Mouse (Mus musculus) heart, embryonic 16.5 days (tissue): ENCODE measurements at regions not wholly inside any gene's neighbourhood (a gene's known extent, or its start where the extent isn't known, plus 50 kb on each side); places are given as distances from the start of the nearest gene placed in this dataset.
"Not testable (repeated sequence)": the region's sequence is repeated elsewhere in the genome, so short reads cannot be mapped to it uniquely, and the experiment has no call there.

Experiments
- ATAC-seq: fragments of 200-750 bp; cut with Nextera tagmentation; replicated peaks from 2 replicates; pipeline ENCODE4 v1.8.0; 2017; ENCODE audit warnings: moderate number of reproducible peaks; ENCODE audit not compliant: insufficient read depth, low FRiP score; ENCODE audit errors: extremely low read depth
- H3K27ac ChIP-seq: fragments of 300-500 bp; sonication (generic); 2 replicates; pipeline ENCODE4 v1.5.1; 2014; ENCODE audit warnings: mild to moderate bottlenecking, low read length, control low read depth, moderate library complexity
- H3K27me3 ChIP-seq: fragments of 300-500 bp; sonication (generic); 2 replicates; pipeline ENCODE4 v1.6.1; 2014; ENCODE audit warnings: low read length, mixed read lengths; ENCODE audit not compliant: control insufficient read depth, insufficient read depth
- H3K36me3 ChIP-seq: fragments of 300-500 bp; sonication (generic); 2 replicates; pipeline ENCODE4 v1.6.1; 2014; ENCODE audit not compliant: control insufficient read depth, insufficient read depth
- H3K4me1 ChIP-seq: fragments of 300-500 bp; sonication (generic); 2 replicates; pipeline ENCODE4 v1.6.1; 2014; ENCODE audit warnings: low read length, mixed read lengths; ENCODE audit not compliant: control insufficient read depth, insufficient read depth
- H3K4me2 ChIP-seq: fragments of 300-500 bp; sonication (generic); 2 replicates; pipeline ENCODE4 v1.6.1; 2014; ENCODE audit warnings: low read depth, mild to moderate bottlenecking, control low read depth, low read length
- H3K4me3 ChIP-seq: fragments of 300-500 bp; sonication (generic); 2 replicates; pipeline ENCODE4 v1.5.1; 2014; ENCODE audit warnings: mild to moderate bottlenecking, control low read depth, low read length
- H3K9ac ChIP-seq: fragments of 300-500 bp; sonication (generic); 2 replicates; pipeline ENCODE4 v1.6.1; 2014; ENCODE audit warnings: low read length, control low read depth
- H3K9me3 ChIP-seq: fragments of 300-500 bp; sonication (generic); replicated peaks from 2 replicates; pipeline ENCODE4 v1.6.1; 2016; ENCODE audit warnings: low read length; ENCODE audit not compliant: control insufficient read depth
- WGBS: fragments of 180-500 bp; shearing (Covaris S2); extraction: QIAGEN DNeasy Blood & Tissue Kit; methylation state at CpG from one replicate; pipeline ENCODE4 v1.1.7; 2014; 5-methylcytosine and 5-hydroxymethylcytosine counted together

DNA sequence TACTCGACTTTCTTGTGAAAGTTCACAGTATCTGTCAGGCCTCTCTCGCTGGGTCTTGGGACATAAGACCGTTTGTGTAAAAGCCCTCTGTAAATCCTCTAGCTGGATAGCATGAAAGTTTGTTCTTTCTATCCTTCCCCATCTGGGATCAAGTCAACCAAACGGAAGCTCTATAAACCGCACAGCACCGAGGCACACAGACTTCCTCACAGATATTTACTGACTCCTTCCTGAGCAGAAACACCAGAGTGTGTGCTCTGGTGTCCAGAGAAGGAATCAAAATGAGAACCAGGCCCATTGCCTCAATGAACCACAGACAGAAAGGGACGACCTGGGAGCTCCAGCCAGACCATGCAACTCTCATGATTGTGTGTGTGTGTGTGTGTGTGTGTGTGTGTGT lies 502.6 kb downstream of the Gja1 start:
- no peak overlapping the region for H3K4me3 ChIP-seq
- 76% methylated on average over 7 of the region's 7 CpGs for WGBS
- no peaks in the 10 kb centered on the region for H3K36me3 ChIP-seq

DNA sequence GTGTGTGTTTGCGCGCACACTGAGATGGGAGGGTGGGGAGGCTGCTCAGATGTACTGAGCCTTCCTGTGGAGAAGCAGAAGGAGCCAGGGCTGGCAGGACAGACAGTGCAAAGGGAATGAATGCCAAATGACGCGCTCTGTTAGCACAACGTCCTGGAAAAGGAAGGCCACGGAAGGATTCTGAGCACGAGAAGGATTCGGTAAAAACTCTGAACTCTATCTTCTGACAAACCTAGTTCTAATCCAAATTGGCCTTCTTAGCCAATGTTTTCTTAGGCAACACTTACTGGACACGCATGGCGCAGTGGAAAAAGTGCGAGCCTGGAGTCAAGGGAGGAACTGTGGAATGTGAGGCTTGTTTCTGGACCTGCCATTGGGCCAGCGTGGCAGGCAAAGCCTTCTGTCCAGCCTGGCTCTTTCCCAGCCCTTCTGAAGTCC lies 503.0 kb downstream of the Gja1 start:
- Histone ChIP-seq H3K9ac (no peak overlapping the region), H3K4me1 (no peaks in the 10 kb centered on the region), H3K4me2 (no peak overlapping the region), H3K36me3 (no peaks in the 10 kb centered on the region), H3K4me3 (no peak overlapping the region), H3K27ac (no peak overlapping the region), H3K27me3 (no peaks in the 10 kb centered on the region), H3K9me3 (no peaks in the 10 kb centered on the region)
- WGBS: 77% methylated on average over 10 of the region's 12 CpGs
- ATAC-seq: no peak

More for the DNA sequence above, 502.6 kb downstream of the Gja1 start:
- no peaks in the 10 kb centered on the region for H3K4me1 ChIP-seq
- no peak overlapping the region for H3K9ac ChIP-seq
- no peak overlapping the region for H3K27ac ChIP-seq
- no peaks in the 10 kb centered on the region for H3K27me3 ChIP-seq
- ATAC-seq: no peak
- no peak overlapping the region for H3K4me2 ChIP-seq
- no peaks in the 10 kb centered on the region for H3K9me3 ChIP-seq

DNA sequence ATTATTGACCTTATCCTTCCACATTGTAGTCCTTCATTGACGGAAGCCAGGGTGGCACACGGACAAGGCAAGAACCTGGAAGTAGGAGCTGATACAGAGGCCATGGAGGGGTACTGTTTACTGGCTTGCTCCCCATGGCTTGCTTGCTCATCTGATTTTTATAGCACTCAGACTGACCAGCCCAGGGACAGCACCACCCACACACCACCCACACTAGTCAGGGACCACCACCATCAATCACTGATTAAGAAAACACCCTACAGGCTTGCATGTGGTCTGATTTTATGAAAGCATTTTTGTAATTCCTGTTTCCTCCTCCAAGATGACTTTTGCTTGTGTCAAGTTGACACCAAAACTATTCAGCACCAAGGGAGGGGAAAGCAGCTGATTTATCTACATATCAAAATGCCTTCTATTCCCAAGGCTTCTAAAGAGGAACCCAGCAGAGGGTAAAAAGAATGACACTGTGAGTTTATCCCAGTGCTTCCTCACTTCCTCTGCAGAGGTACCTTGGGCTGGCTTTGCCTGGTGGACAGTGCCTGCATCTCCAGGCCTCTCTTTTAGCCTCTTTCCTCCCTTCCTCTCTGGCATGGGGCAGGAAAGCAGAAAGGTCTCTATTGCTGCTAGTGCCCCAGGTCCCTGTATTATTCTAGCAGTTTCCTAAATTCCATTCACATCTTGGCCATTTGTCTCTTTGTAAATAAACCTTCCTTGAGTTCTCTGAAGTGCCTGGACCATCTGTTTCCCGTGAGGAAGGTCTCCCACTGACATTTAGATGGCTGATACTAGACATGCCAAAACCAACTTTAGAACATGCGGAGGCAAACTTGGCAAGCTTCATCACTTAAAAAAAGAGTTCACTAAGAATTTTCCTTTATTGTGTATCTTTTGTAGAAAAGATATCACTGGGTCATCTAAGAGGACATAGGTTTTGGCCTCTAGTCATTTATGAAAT lies 507.6 kb downstream of the Gja1 start:
- Histone ChIP-seq H3K4me3 (no peak overlapping the region), H3K4me1 (no peaks in the 10 kb centered on the region), H3K36me3 (no peaks in the 10 kb centered on the region), H3K4me2 (no peak overlapping the region), H3K27ac (no peak overlapping the region), H3K27me3 (no peaks in the 10 kb centered on the region), H3K9ac (no peak overlapping the region), H3K9me3 (peaks cover 3% of the 10 kb centered on the region)
- WGBS: 61% methylated on average over 4 of the region's 4 CpGs
- ATAC-seq: peak; percentile 49

DNA sequence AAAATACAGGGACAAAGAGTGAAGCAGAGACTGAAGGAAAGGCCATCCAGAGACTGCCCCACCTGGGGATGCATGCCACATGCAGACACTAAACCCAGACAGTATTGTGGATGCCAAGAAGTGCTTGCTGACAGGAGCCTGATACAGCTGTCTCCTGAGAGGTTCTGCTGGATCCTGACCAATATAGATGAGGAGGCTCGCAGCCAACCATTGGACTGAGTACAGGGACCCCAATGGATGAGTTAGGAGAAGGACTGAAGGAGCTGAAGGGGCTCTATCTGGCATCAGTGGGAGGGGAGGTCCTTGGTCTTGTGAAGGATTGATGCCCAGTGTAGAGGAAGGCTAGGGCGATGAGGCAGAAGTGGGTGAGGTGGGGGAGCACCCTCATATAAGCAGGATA lies 514.4 kb downstream of the Gja1 start:
- H3K36me3 ChIP-seq, H3K9ac ChIP-seq, H3K4me2 ChIP-seq, H3K27me3 ChIP-seq, H3K9me3 ChIP-seq, ATAC-seq, H3K27ac ChIP-seq, H3K4me3 ChIP-seq, H3K4me1 ChIP-seq: not testable (repeated sequence)
- 67% methylated on average over 2 of the region's 2 CpGs for WGBS

DNA sequence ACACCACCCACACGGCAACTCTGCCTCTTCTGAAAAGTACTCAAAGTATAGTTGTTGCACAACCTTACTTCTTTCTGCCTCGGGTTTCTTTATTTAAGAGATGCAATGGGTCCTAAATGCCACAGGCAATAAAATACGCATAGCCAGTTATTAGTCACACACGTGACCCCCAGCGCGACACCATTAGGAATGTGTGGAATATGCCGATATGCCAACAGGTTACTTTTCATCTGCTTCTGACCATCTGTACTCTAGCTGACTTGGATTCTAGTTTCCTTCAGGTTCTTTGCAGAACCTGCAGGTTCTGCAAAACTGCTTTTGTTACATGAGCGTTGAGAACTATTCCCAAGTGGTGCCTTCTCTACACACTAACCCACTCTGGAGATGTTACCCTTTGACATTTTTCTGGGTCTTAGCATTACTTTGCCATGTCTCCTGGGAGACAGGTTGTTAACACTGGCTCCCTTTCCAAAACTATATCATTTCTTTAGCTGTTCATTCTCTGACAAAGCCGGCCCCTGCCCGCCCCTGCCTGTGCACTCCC lies 515.6 kb downstream of the Gja1 start:
- WGBS: 81% methylated on average over 10 of the region's 10 CpGs
- Histone ChIP-seq H3K36me3 (no peaks in the 10 kb centered on the region), H3K27ac (no peak overlapping the region), H3K9ac (no peak overlapping the region), H3K4me1 (peaks cover 3% of the 10 kb centered on the region; the same call in 1 of the 2 replicates), H3K9me3 (peaks cover 3% of the 10 kb centered on the region), H3K4me3 (no peak overlapping the region), H3K4me2 (no peak overlapping the region), H3K27me3 (no peaks in the 10 kb centered on the region)
- no peak for ATAC-seq

DNA sequence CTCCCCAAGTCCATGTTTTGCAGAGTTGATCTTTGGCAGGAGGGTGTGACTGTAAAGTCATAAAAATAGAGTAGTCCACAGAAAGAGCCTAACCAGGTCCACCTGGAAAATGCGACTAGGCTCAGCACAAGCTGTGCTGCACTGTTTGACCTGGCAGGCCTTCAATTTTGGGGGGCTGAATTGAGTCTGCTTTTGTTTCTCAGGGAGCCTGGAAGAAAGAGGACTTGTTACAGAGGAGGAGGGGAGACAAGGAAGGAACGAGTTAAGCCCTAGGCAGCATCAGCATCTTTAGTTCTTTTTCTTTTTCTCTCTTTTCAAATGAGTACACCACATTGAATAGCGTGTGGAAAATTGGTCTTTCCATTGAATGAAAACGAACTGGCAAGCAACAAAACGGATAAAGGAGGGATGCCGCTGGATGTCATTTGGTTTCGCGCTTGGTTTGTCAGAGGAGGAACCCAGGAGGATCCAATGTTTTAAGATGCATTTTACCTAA lies 516.1 kb downstream of the Gja1 start:
- no peak for ATAC-seq
- Histone ChIP-seq H3K4me3 (no peak overlapping the region), H3K27me3 (no peaks in the 10 kb centered on the region), H3K4me2 (no peak overlapping the region), H3K4me1 (peaks cover 3% of the 10 kb centered on the region; the same call in 1 of the 2 replicates), H3K9me3 (no peaks in the 10 kb centered on the region), H3K36me3 (no peaks in the 10 kb centered on the region), H3K27ac (no peak overlapping the region), H3K9ac (no peak overlapping the region)
- WGBS: 67% methylated on average over 8 of the region's 8 CpGs

DNA sequence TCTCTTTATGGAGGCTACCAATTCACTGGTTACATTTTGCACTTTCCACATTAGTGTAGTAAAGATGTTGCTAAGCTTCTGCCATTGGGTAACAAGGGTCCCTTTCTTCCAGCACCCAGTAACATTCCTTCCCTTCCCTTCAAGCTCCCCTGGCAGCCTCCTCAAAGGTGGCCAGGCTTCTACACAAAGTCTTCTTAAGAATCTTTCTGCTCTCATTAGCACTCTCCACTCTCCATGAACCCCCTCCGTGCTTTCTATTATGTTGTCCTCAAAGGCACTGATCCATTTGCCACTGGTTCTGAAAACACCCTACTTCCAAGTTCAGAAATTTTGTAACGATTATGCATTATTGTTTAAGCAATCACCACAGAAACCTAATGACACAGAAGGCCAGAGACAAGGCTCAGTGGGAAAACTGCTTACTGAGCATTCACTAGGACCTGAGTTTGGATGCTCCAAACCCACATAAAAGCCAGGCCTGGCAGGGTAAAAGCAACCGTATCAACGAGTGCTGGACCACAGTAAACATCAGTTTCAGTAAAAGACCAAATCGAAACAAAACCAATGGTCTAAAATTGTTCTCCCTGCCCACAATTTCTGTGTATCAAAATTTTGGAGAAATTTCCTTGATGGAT lies 522.6 kb downstream of the Gja1 start:
- no peak overlapping the region for H3K9ac ChIP-seq
- ATAC-seq: no peak
- no peaks in the 10 kb centered on the region for H3K9me3 ChIP-seq
- no peaks in the 10 kb centered on the region for H3K27me3 ChIP-seq
- WGBS: 79% methylated on average over 5 of the region's 5 CpGs
- H3K4me1 ChIP-seq: no peaks in the 10 kb centered on the region
- H3K4me2 ChIP-seq: no peak overlapping the region
- no peaks in the 10 kb centered on the region for H3K36me3 ChIP-seq
- no peak overlapping the region for H3K4me3 ChIP-seq
- no peak overlapping the region for H3K27ac ChIP-seq

DNA sequence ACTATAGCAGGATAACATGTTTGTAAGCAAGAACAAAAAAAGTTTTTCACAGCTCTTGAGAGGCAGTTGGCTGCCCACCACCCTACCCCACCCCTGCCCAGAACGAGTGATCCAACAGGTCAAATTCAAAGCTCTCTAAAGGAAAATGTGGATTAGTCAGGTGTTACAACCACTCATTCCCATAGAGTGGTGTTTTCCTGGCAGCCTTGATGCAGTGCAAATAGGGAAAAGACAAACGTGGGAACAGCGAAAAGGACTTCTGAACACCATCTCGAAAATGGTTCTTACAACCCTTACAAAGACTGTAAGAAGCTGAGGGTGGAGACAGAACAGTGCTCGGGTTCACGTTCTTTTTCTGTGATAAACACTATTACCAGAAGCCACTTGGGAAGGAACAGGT lies 523.8 kb downstream of the Gja1 start:
- 76% methylated on average over 6 of the region's 6 CpGs for WGBS

DNA sequence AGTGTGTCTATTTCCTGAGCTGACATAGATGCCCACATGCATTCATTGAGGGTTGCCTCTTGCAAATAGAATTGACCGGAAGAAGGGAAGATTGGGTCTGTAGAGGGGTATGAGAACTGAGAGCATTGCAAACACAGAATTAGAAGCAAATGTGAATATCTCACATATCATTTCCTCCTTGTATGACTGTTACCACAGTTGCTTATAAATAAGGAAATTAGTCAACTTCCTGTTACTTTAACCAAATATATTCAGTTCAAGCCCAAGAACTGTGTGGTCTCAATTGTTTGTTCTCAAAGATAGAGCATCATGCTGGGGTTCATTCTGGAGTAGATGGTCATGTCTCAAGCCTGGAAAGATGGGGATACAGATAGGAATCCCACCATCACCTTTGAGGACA lies 535.6 kb downstream of the Gja1 start:
- Histone ChIP-seq H3K27ac (no peak overlapping the region), H3K4me3 (no peak overlapping the region), H3K9me3 (no peaks in the 10 kb centered on the region), H3K36me3 (no peaks in the 10 kb centered on the region), H3K27me3 (no peaks in the 10 kb centered on the region), H3K9ac (no peak overlapping the region), H3K4me2 (no peak overlapping the region), H3K4me1 (0 out of 2 replicates have a peak, but pooled peaks cover 3% of the 10 kb centered on the region)
- 87% methylated on average over 1 of the region's 1 CpGs for WGBS
- no peak for ATAC-seq

More for the DNA sequence above, 523.8 kb downstream of the Gja1 start:
- no peaks in the 10 kb centered on the region for H3K9me3 ChIP-seq
- no peak overlapping the region for H3K27ac ChIP-seq
- H3K4me3 ChIP-seq: no peak overlapping the region
- H3K36me3 ChIP-seq: no peaks in the 10 kb centered on the region
- no peak for ATAC-seq
- no peak overlapping the region for H3K4me2 ChIP-seq
- H3K9ac ChIP-seq: no peak overlapping the region
- no peaks in the 10 kb centered on the region for H3K4me1 ChIP-seq
- H3K27me3 ChIP-seq: no peaks in the 10 kb centered on the region
